Mouse (Mus musculus) heart, adult 8-10 months (tissue): Measurements from ENCODE around the gene Pdpn. TPM values are rescaled to one million over a fixed set of nuclear protein-coding genes. Genes with fewer than 3 reads are reported as not detected.
A peak's percentile ranks its signal among the peaks of the same experiment; 100 is the strongest.

Experiments
- DNase-seq: peaks from one replicate; pipeline ENCODE4 v3.0.0; 2022; ENCODE audit warnings: low spot score
- total RNA-seq, 4 experiments: library from RNA; stranded (reverse); gene quantifications; 2 replicates each; pipeline ENCODE4 v1.2.4; 2022

Pdpn gene
- total RNA-seq, 4 experiments from 2014 or later = 5.0 to 7.2 (median 5.6) TPM

- no peak for DNase-seq
Measured at GRCm38 (mm10) chr4:143298431-143299315, 691 bp downstream of the Pdpn start.

- no peak for DNase-seq
Measured at GRCm38 (mm10) chr4:143297016-143297556, 2.3 kb downstream of the Pdpn start.

GRCm38 (mm10) chr4:143296153-143296552, 3.2 kb downstream of the Pdpn start:
- DNase-seq = no peak

- no peak for DNase-seq
Measured at GRCm38 (mm10) chr4:143294324-143294723, 5.0 kb downstream of the Pdpn start.

GRCm38 (mm10) chr4:143288880-143289279, 10.5 kb downstream of the Pdpn start:
- DNase-seq = peak; percentile 23

GRCm38 (mm10) chr4:143288473-143288872, 10.9 kb downstream of the Pdpn start:
- peak; percentile 32 for DNase-seq

GRCm38 (mm10) chr4:143287065-143287464, 12.3 kb downstream of the Pdpn start:
- DNase-seq = no peak

- peak; percentile 33 for DNase-seq
Measured at GRCm38 (mm10) chr4:143280166-143280565, 19.2 kb downstream of the Pdpn start.

- no peak for DNase-seq
Measured at GRCm38 (mm10) chr4:143279661-143280060, 19.7 kb downstream of the Pdpn start.

- no peak for DNase-seq
Measured at GRCm38 (mm10) chr4:143279016-143279415, 20.3 kb downstream of the Pdpn start.

GRCm38 (mm10) chr4:143278429-143278871, 20.9 kb downstream of the Pdpn start:
- peak; percentile 59 for DNase-seq

- DNase-seq = no peak
Measured at GRCm38 (mm10) chr4:143277319-143277718, 22.0 kb downstream of the Pdpn start.

GRCm38 (mm10) chr4:143271571-143271970, 27.8 kb downstream of the Pdpn start:
- DNase-seq = no peak

GRCm38 (mm10) chr4:143270903-143271302, 28.5 kb downstream of the Pdpn start:
- no peak for DNase-seq

GRCm38 (mm10) chr4:143262696-143263095, 36.7 kb downstream of the Pdpn start:
- DNase-seq = no peak

- no peak for DNase-seq
Measured at GRCm38 (mm10) chr4:143259718-143260349, 39.5 kb downstream of the Pdpn start.

- DNase-seq = no peak
Measured at GRCm38 (mm10) chr4:143258517-143258916, 40.8 kb downstream of the Pdpn start.

GRCm38 (mm10) chr4:143257971-143258370, 41.4 kb downstream of the Pdpn start:
- DNase-seq = no peak

GRCm38 (mm10) chr4:143255541-143255940, 43.8 kb downstream of the Pdpn start:
- DNase-seq = no peak

GRCm38 (mm10) chr4:143253356-143253755, 46.0 kb downstream of the Pdpn start:
- DNase-seq = no peak

GRCm38 (mm10) chr4:143248050-143248449, 51.3 kb downstream of the Pdpn start:
- DNase-seq = no peak

GRCm38 (mm10) chr4:143241294-143241693, 58.1 kb downstream of the Pdpn start:
- no peak for DNase-seq
